18 mouse cellular contexts compared by ENCODE assay signal in the genomic region with DNA sequence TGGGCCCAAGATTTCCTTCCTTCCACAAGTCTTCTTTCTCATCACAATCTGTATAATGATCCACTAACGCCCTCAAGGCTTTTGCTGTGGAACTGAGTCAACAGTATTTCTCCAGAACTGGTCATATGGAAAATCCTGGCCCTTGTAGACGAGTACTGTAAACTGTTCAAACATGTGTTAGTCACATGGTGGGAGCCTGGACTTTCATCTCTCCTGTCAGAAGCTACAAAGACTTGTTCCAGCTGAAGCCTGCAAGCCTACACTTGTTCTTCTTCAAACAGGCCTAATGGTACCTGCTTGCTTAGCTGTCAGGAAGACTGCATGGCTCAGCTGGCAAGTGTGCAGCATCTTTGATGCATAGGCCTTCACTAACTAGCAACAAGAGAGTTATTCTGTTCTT.
DNase-seq lines count a peak whose midpoint lies in the region; ATAC-seq and TF ChIP-seq lines count a peak whose summit lies in the region.
"Had no signal": no experiment of that assay in that cellular context is flagged by ENCODE, and none has a peak within 500 bp of the region (broad histone marks: within the 10 kb centered on the region; RNA-seq: fewer than 3 reads in every experiment).

No protein-coding gene starts in this region.

- no peak overlapping the region for H3K4me2 ChIP-seq in embryonic facial prominence, embryonic 14.5 days (ENCODE audit: low read depth, low read length)
- H3K4me2 ChIP-seq in lung, embryonic 14.5 days, result no peak overlapping the region
- no peak overlapping the region for H3K4me2 ChIP-seq in kidney, postnatal 0 days (ENCODE audit: low read length)
- no peak overlapping the region for H3K4me2 ChIP-seq in stomach, embryonic 16.5 days (ENCODE audit: low read depth, low read length)
- no peak overlapping the region for H3K4me2 ChIP-seq in forebrain, embryonic 13.5 days
- H3K4me2 ChIP-seq: heart, embryonic 11.5 days; hindbrain, embryonic 15.5 days; liver, embryonic 15.5 days; midbrain, embryonic 12.5 days; neural tube, embryonic 15.5 days had no signal

- DNase-seq in embryonic facial prominence, embryonic 14.5 days (ENCODE audit: low spot score), result peak; percentile 72
- no peak for DNase-seq in embryonic facial prominence, embryonic 10.5 days (ENCODE audit: low spot score)
- DNase-seq in lung, embryonic 14.5 days, result peak; percentile 5
- DNase-seq in lung, postnatal 10 days, result no peak
- no peak for DNase-seq in kidney, postnatal 0 days (ENCODE audit: low spot score)
- DNase-seq in cerebellum, adult 11 months, result no peak
- DNase-seq: adrenal gland, postnatal 10 days; cerebellum, adult 9-11 months; heart, postnatal 14 days; left cerebral cortex, postnatal 4 days had no signal

- H3K4me3 ChIP-seq in embryonic facial prominence, embryonic 14.5 days (ENCODE audit: low read depth, low read length), result no peak overlapping the region
- H3K4me3 ChIP-seq in embryonic facial prominence, embryonic 10.5 days, result no peak overlapping the region
- H3K4me3 ChIP-seq in lung, embryonic 14.5 days (ENCODE audit: low read depth, low read length), result no peak overlapping the region
- H3K4me3 ChIP-seq in kidney, postnatal 0 days (replicated peaks; ENCODE audit: low read depth, low read length), result no peak overlapping the region
- no peak overlapping the region for H3K4me3 ChIP-seq in stomach, embryonic 16.5 days (replicated peaks; ENCODE audit: low read length)
- no peak overlapping the region for H3K4me3 ChIP-seq in forebrain, embryonic 13.5 days
- H3K4me3 ChIP-seq: hindbrain, embryonic 15.5 days; liver, embryonic 15.5 days; midbrain, embryonic 12.5 days; neural tube, embryonic 15.5 days had no signal

- TF ChIP-seq CTCF in lung, embryonic 14.5 days (IDR thresholded peaks at IDR 0.05; ENCODE audit: low read depth), result no peak
- TF ChIP-seq CTCF in kidney, postnatal 0 days (IDR thresholded peaks at IDR 0.05; ENCODE audit: low read depth), result no peak

- no peaks in the 10 kb centered on the region; the same call in 1 of the 2 replicates for H3K36me3 ChIP-seq in embryonic facial prominence, embryonic 14.5 days (ENCODE audit: control insufficient read depth, insufficient read depth, low read length)
- H3K36me3 ChIP-seq in embryonic facial prominence, embryonic 10.5 days (replicated peaks), result peaks cover 5% of the 10 kb centered on the region; the same call in 1 of the 2 replicates
- no peaks in the 10 kb centered on the region for H3K36me3 ChIP-seq in lung, embryonic 14.5 days (ENCODE audit: insufficient read depth)
- no peaks in the 10 kb centered on the region for H3K36me3 ChIP-seq in kidney, postnatal 0 days (ENCODE audit: insufficient read depth, low read length)
- H3K36me3 ChIP-seq in stomach, embryonic 16.5 days (ENCODE audit: control insufficient read depth, insufficient read depth, low read length), result peaks cover 4% of the 10 kb centered on the region; the same call in 1 of the 2 replicates
- H3K36me3 ChIP-seq in forebrain, embryonic 13.5 days (ENCODE audit: poor library complexity, severe bottlenecking), result peaks cover 4% of the 10 kb centered on the region; the same call in 1 of the 2 replicates
- H3K36me3 ChIP-seq: liver, embryonic 15.5 days; midbrain, embryonic 12.5 days had no signal

- no peaks in the 10 kb centered on the region for H3K27me3 ChIP-seq in embryonic facial prominence, embryonic 14.5 days (replicated peaks; ENCODE audit: control insufficient read depth, insufficient read depth, low read length)
- H3K27me3 ChIP-seq in embryonic facial prominence, embryonic 10.5 days (replicated peaks; ENCODE audit: low read depth, poor library complexity, severe bottlenecking), result no peaks in the 10 kb centered on the region
- H3K27me3 ChIP-seq in lung, embryonic 14.5 days (ENCODE audit: insufficient read depth, low read length), result no peaks in the 10 kb centered on the region
- H3K27me3 ChIP-seq in kidney, postnatal 0 days (ENCODE audit: insufficient read depth, low read length), result no peaks in the 10 kb centered on the region
- H3K27me3 ChIP-seq in stomach, embryonic 16.5 days (ENCODE audit: control insufficient read depth, insufficient read depth, low read length), result no peaks in the 10 kb centered on the region
- H3K27me3 ChIP-seq in forebrain, embryonic 13.5 days, result no peaks in the 10 kb centered on the region
- H3K27me3 ChIP-seq: hindbrain, embryonic 15.5 days; liver, embryonic 15.5 days; midbrain, embryonic 12.5 days; neural tube, embryonic 15.5 days had no signal

- no peaks in the 10 kb centered on the region for H3K4me1 ChIP-seq in embryonic facial prominence, embryonic 14.5 days (ENCODE audit: control insufficient read depth, insufficient read depth, low read length)
- H3K4me1 ChIP-seq in embryonic facial prominence, embryonic 10.5 days, result no peaks in the 10 kb centered on the region
- H3K4me1 ChIP-seq in lung, embryonic 14.5 days (ENCODE audit: insufficient read depth), result no peaks in the 10 kb centered on the region
- no peaks in the 10 kb centered on the region for H3K4me1 ChIP-seq in kidney, postnatal 0 days (replicated peaks; ENCODE audit: insufficient read depth, low read length)
- 0 out of 2 replicates have a peak, but pooled peaks cover under 1% of the 10 kb centered on the region for H3K4me1 ChIP-seq in stomach, embryonic 16.5 days (ENCODE audit: control insufficient read depth, insufficient read depth, low read length)
- H3K4me1 ChIP-seq in forebrain, embryonic 13.5 days, result no peaks in the 10 kb centered on the region
- H3K4me1 ChIP-seq: hindbrain, embryonic 15.5 days; liver, embryonic 15.5 days; neural tube, embryonic 15.5 days had no signal

- WGBS in embryonic facial prominence, embryonic 14.5 days, result 50% methylated on average over 2 of the region's 2 CpGs
- WGBS in embryonic facial prominence, embryonic 10.5 days, result 76% methylated on average over 2 of the region's 2 CpGs
- 63% methylated on average over 2 of the region's 2 CpGs for WGBS in lung, embryonic 14.5 days
- 73% methylated on average over 2 of the region's 2 CpGs for WGBS in kidney, postnatal 0 days
- WGBS in stomach, embryonic 16.5 days, result 53% methylated on average over 2 of the region's 2 CpGs
- WGBS in forebrain, embryonic 13.5 days, result 85% methylated on average over 2 of the region's 2 CpGs

- H3K9me3 ChIP-seq in embryonic facial prominence, embryonic 14.5 days (ENCODE audit: control insufficient read depth, low read length), result peaks cover 9% of the 10 kb centered on the region; the same call in 1 of the 2 replicates
- peaks cover 14% of the 10 kb centered on the region; the same call in 1 of the 2 replicates for H3K9me3 ChIP-seq in embryonic facial prominence, embryonic 10.5 days
- H3K9me3 ChIP-seq in lung, embryonic 14.5 days (ENCODE audit: low read depth, low read length), result peaks cover 5% of the 10 kb centered on the region; the same call in 1 of the 2 replicates
- no peaks in the 10 kb centered on the region for H3K9me3 ChIP-seq in kidney, postnatal 0 days (replicated peaks; ENCODE audit: low read length)
- peaks cover 5% of the 10 kb centered on the region; the same call in 1 of the 2 replicates for H3K9me3 ChIP-seq in stomach, embryonic 16.5 days (replicated peaks; ENCODE audit: control insufficient read depth, low read length)
- H3K9me3 ChIP-seq in forebrain, embryonic 13.5 days (replicated peaks), result peaks cover 8% of the 10 kb centered on the region

- ATAC-seq in embryonic facial prominence, embryonic 14.5 days (ENCODE audit: low read depth), result peak; percentile 37; the same call in 1 of the 2 replicates
- ATAC-seq in lung, embryonic 14.5 days (ENCODE audit: insufficient read depth), result no peak
- peak; percentile 73 for ATAC-seq in kidney, postnatal 0 days (replicated peaks; ENCODE audit: low FRiP score, low read depth)
- peak; percentile 53; the same call in 1 of the 2 replicates for ATAC-seq in stomach, embryonic 16.5 days (ENCODE audit: insufficient read depth, low FRiP score)
- ATAC-seq in forebrain, embryonic 13.5 days, result no peak

- no peak overlapping the region for H3K27ac ChIP-seq in embryonic facial prominence, embryonic 14.5 days (replicated peaks; ENCODE audit: low read depth, low read length)
- H3K27ac ChIP-seq in embryonic facial prominence, embryonic 10.5 days (replicated peaks), result no peak overlapping the region
- H3K27ac ChIP-seq in lung, embryonic 14.5 days (ENCODE audit: low read depth), result no peak overlapping the region
- no peak overlapping the region for H3K27ac ChIP-seq in kidney, postnatal 0 days
- H3K27ac ChIP-seq in stomach, embryonic 16.5 days (ENCODE audit: low read length), result 0 out of 2 replicates have a peak overlapping the region, but pooled peaks have one; percentile 16
- no peak overlapping the region for H3K27ac ChIP-seq in forebrain, embryonic 13.5 days
- H3K27ac ChIP-seq: hindbrain, embryonic 15.5 days; liver, embryonic 15.5 days; macrophage; midbrain, embryonic 12.5 days; neural tube, embryonic 15.5 days had no signal

- no peak overlapping the region for H3K9ac ChIP-seq in embryonic facial prominence, embryonic 14.5 days (ENCODE audit: low read depth, low read length)
- no peak overlapping the region for H3K9ac ChIP-seq in lung, embryonic 14.5 days
- H3K9ac ChIP-seq in kidney, postnatal 0 days (ENCODE audit: low read depth, low read length), result no peak overlapping the region
- H3K9ac ChIP-seq in stomach, embryonic 16.5 days (ENCODE audit: low read length), result no peak overlapping the region
- no peak overlapping the region for H3K9ac ChIP-seq in forebrain, embryonic 13.5 days
- H3K9ac ChIP-seq: hindbrain, embryonic 15.5 days; liver, embryonic 15.5 days; midbrain, embryonic 12.5 days; neural tube, embryonic 15.5 days had no signal

Comparison
In these comparisons a context has a peak if more than half of its experiments do, and no peak if none do; other contexts are left out.
1. DNase-seq: peak in embryonic facial prominence, embryonic 14.5 days (single experiment) and lung, embryonic 14.5 days (single experiment); none in embryonic facial prominence, embryonic 10.5 days (single experiment), lung, postnatal 10 days (single experiment), kidney, postnatal 0 days (single experiment) and cerebellum, adult 11 months (single experiment).
2. ATAC-seq: peak in embryonic facial prominence, embryonic 14.5 days (single experiment), kidney, postnatal 0 days (single experiment) and stomach, embryonic 16.5 days (single experiment); none in lung, embryonic 14.5 days (single experiment) and forebrain, embryonic 13.5 days (single experiment).